Mouse (Mus musculus): Measurements from ENCODE around the gene Cfp.
A peak's percentile ranks its signal among the peaks of the same experiment; 100 is the strongest.

Cfp gene

GRCm38 (mm10) chrX:20931364-20931763 lies at the start of gene Cfp:
Gene Cfp (minus strand): TSS chrX:20931555.
- no peak for DNase-seq

GRCm38 (mm10) chrX:20980901-20981300 lies 49.5 kb upstream of the Cfp start:
- DNase-seq, result no peak

GRCm38 (mm10) chrX:20961477-20962378 lies 30.4 kb upstream of the Cfp start, which contains the start of gene Uxt:
Gene Uxt (minus strand): TSS chrX:20962017.
- DNase-seq, result peak; percentile 92 to 95

- DNase-seq, result peak; percentile 84 to 90
Measured at GRCm38 (mm10) chrX:20950191-20950880, 19.0 kb upstream of the Cfp start, which contains the start of gene Elk1. Gene Elk1 (minus strand): TSS chrX:20950608.

- DNase-seq, result peak; percentile 66 to 69
Measured at GRCm38 (mm10) chrX:20946055-20946454, 14.7 kb upstream of the Cfp start.

GRCm38 (mm10) chrX:20931963-20932362 lies 608 bp upstream of the Cfp start:
- peak in 1 of 2 experiments; percentile 10 for DNase-seq

- no peak for DNase-seq
Measured at GRCm38 (mm10) chrX:20929859-20930258, 1.5 kb downstream of the Cfp start.

- no peak for DNase-seq
Measured at GRCm38 (mm10) chrX:20924976-20925375, 6.4 kb downstream of the Cfp start.

GRCm38 (mm10) chrX:20923506-20923905 lies 7.8 kb downstream of the Cfp start:
- DNase-seq, result no peak

GRCm38 (mm10) chrX:20921366-20921765 lies 10.0 kb downstream of the Cfp start:
- no peak for DNase-seq

- DNase-seq, result peak; percentile 79 to 87
Measured at GRCm38 (mm10) chrX:20920844-20921364, 10.5 kb downstream of the Cfp start, which contains the start of gene Syn1. Gene Syn1 (minus strand): TSS chrX:20921004.

- DNase-seq, result peak in 1 of 2 experiments; percentile 2
Measured at GRCm38 (mm10) chrX:20920249-20920843, 11.0 kb downstream of the Cfp start.

- no peak for DNase-seq
Measured at GRCm38 (mm10) chrX:20915075-20915474, 16.3 kb downstream of the Cfp start.

- no peak for DNase-seq
Measured at GRCm38 (mm10) chrX:20913726-20914125, 17.6 kb downstream of the Cfp start.

GRCm38 (mm10) chrX:20910074-20910473 lies 21.3 kb downstream of the Cfp start:
- DNase-seq, result no peak

Data from kidney, postnatal 4 days (tissue).